Mouse (Mus musculus): ENCODE data around the gene Rab25. TPM values are rescaled to one million over a fixed set of nuclear protein-coding genes. Genes with fewer than 3 reads are reported as not detected.

Rab25 gene
- polyA plus RNA-seq, 1 experiment from 2014 or later, result not detected

GRCm38 (mm10) chr3:88569694-88570093, 21.6 kb upstream of the Rab25 start:
- Histone ChIP-seq H3K9ac (ENCODE audit: low read length) (no peak overlapping the region), H3K36me3 (ENCODE audit: control insufficient read depth, insufficient read depth, low read length) (peaks cover 57% of the 10 kb centered on the region), H3K27me3 (replicated peaks; ENCODE audit: control insufficient read depth, insufficient read depth, low read length) (no peaks in the 10 kb centered on the region), H3K4me1 (ENCODE audit: control insufficient read depth, insufficient read depth, low read length) (no peaks in the 10 kb centered on the region), H3K9me3 (replicated peaks; ENCODE audit: control insufficient read depth, low read length) (no peaks in the 10 kb centered on the region), H3K4me2 (ENCODE audit: low read length) (no peak overlapping the region), H3K27ac (ENCODE audit: low read depth, low read length) (no peak overlapping the region), H3K4me3 (ENCODE audit: low read depth, low read length) (no peak overlapping the region)
- no peak for ATAC-seq
- DNase-seq (ENCODE audit: low spot score), result no peak
- WGBS, result 94% methylated on average over 5 of the region's 5 CpGs

GRCm38 (mm10) chr3:88569093-88569492, 21.0 kb upstream of the Rab25 start:
- H3K36me3 ChIP-seq (ENCODE audit: control insufficient read depth, insufficient read depth, low read length), result peaks cover 63% of the 10 kb centered on the region
- no peak overlapping the region for H3K9ac ChIP-seq (ENCODE audit: low read length)
- no peak for ATAC-seq
- H3K4me1 ChIP-seq (ENCODE audit: control insufficient read depth, insufficient read depth, low read length), result no peaks in the 10 kb centered on the region
- no peak overlapping the region for H3K4me3 ChIP-seq (ENCODE audit: low read depth, low read length)
- no peak for DNase-seq (ENCODE audit: low spot score)
- H3K27ac ChIP-seq (ENCODE audit: low read depth, low read length), result no peak overlapping the region
- H3K4me2 ChIP-seq (ENCODE audit: low read length), result no peak overlapping the region
- H3K27me3 ChIP-seq (replicated peaks; ENCODE audit: control insufficient read depth, insufficient read depth, low read length), result no peaks in the 10 kb centered on the region
- 100% methylated on average over 2 of the region's 2 CpGs for WGBS
- no peaks in the 10 kb centered on the region for H3K9me3 ChIP-seq (replicated peaks; ENCODE audit: control insufficient read depth, low read length)

- no peak for ATAC-seq
Measured at GRCm38 (mm10) chr3:88568615-88569014, 20.5 kb upstream of the Rab25 start.

GRCm38 (mm10) chr3:88567892-88568291, 19.8 kb upstream of the Rab25 start:
- H3K36me3 ChIP-seq (ENCODE audit: control insufficient read depth, insufficient read depth, low read length), result peaks cover 75% of the 10 kb centered on the region
- H3K9me3 ChIP-seq (replicated peaks; ENCODE audit: control insufficient read depth, low read length), result no peaks in the 10 kb centered on the region
- WGBS, result 94% methylated on average over 6 of the region's 6 CpGs
- no peak overlapping the region for H3K27ac ChIP-seq (ENCODE audit: low read depth, low read length)
- no peak overlapping the region for H3K9ac ChIP-seq (ENCODE audit: low read length)
- DNase-seq (ENCODE audit: low spot score) (no peak), ATAC-seq (no peak)
- no peaks in the 10 kb centered on the region for H3K4me1 ChIP-seq (ENCODE audit: control insufficient read depth, insufficient read depth, low read length)
- H3K4me2 ChIP-seq (ENCODE audit: low read length), result no peak overlapping the region
- no peaks in the 10 kb centered on the region for H3K27me3 ChIP-seq (replicated peaks; ENCODE audit: control insufficient read depth, insufficient read depth, low read length)
- no peak overlapping the region for H3K4me3 ChIP-seq (ENCODE audit: low read depth, low read length)

More at GRCm38 (mm10) chr3:88568615-88569014, 20.5 kb upstream of the Rab25 start:
- Histone ChIP-seq H3K27ac (ENCODE audit: low read depth, low read length) (no peak overlapping the region), H3K27me3 (replicated peaks; ENCODE audit: control insufficient read depth, insufficient read depth, low read length) (no peaks in the 10 kb centered on the region), H3K4me2 (ENCODE audit: low read length) (no peak overlapping the region), H3K9ac (ENCODE audit: low read length) (no peak overlapping the region), H3K9me3 (replicated peaks; ENCODE audit: control insufficient read depth, low read length) (no peaks in the 10 kb centered on the region), H3K4me1 (ENCODE audit: control insufficient read depth, insufficient read depth, low read length) (no peaks in the 10 kb centered on the region), H3K36me3 (ENCODE audit: control insufficient read depth, insufficient read depth, low read length) (peaks cover 67% of the 10 kb centered on the region), H3K4me3 (ENCODE audit: low read depth, low read length) (no peak overlapping the region)
- DNase-seq (ENCODE audit: low spot score), result no peak
- WGBS, result 92% methylated on average over 2 of the region's 2 CpGs

GRCm38 (mm10) chr3:88566536-88567061, 18.5 kb upstream of the Rab25 start:
- no peak overlapping the region for H3K4me3 ChIP-seq (ENCODE audit: low read depth, low read length)
- no peaks in the 10 kb centered on the region for H3K27me3 ChIP-seq (replicated peaks; ENCODE audit: control insufficient read depth, insufficient read depth, low read length)
- no peak overlapping the region for H3K4me2 ChIP-seq (ENCODE audit: low read length)
- DNase-seq (ENCODE audit: low spot score), result no peak
- H3K27ac ChIP-seq (ENCODE audit: low read depth, low read length), result no peak overlapping the region
- no peak overlapping the region for H3K9ac ChIP-seq (ENCODE audit: low read length)
- no peak for ATAC-seq
- 94% methylated on average over 4 of the region's 4 CpGs for WGBS
- H3K4me1 ChIP-seq (ENCODE audit: control insufficient read depth, insufficient read depth, low read length), result no peaks in the 10 kb centered on the region
- H3K9me3 ChIP-seq (replicated peaks; ENCODE audit: control insufficient read depth, low read length), result no peaks in the 10 kb centered on the region
- H3K36me3 ChIP-seq (ENCODE audit: control insufficient read depth, insufficient read depth, low read length), result peaks cover 88% of the 10 kb centered on the region

GRCm38 (mm10) chr3:88566116-88566515, 18.0 kb upstream of the Rab25 start:
- 91% methylated on average over 3 of the region's 3 CpGs for WGBS
- Histone ChIP-seq H3K4me1 (ENCODE audit: control insufficient read depth, insufficient read depth, low read length) (no peaks in the 10 kb centered on the region), H3K27ac (ENCODE audit: low read depth, low read length) (no peak overlapping the region), H3K27me3 (replicated peaks; ENCODE audit: control insufficient read depth, insufficient read depth, low read length) (no peaks in the 10 kb centered on the region), H3K9ac (ENCODE audit: low read length) (no peak overlapping the region), H3K9me3 (replicated peaks; ENCODE audit: control insufficient read depth, low read length) (no peaks in the 10 kb centered on the region), H3K36me3 (ENCODE audit: control insufficient read depth, insufficient read depth, low read length) (peaks cover 92% of the 10 kb centered on the region), H3K4me3 (ENCODE audit: low read depth, low read length) (no peak overlapping the region), H3K4me2 (ENCODE audit: low read length) (no peak overlapping the region)
- ATAC-seq, result no peak
- no peak for DNase-seq (ENCODE audit: low spot score)

- ATAC-seq, result no peak
- no peaks in the 10 kb centered on the region for H3K9me3 ChIP-seq (replicated peaks; ENCODE audit: control insufficient read depth, low read length)
- no peak overlapping the region for H3K4me3 ChIP-seq (ENCODE audit: low read depth, low read length)
- no peaks in the 10 kb centered on the region for H3K4me1 ChIP-seq (ENCODE audit: control insufficient read depth, insufficient read depth, low read length)
- 88% methylated on average over 7 of the region's 7 CpGs for WGBS
- DNase-seq (ENCODE audit: low spot score), result no peak
- H3K36me3 ChIP-seq (ENCODE audit: control insufficient read depth, insufficient read depth, low read length), result peaks cover 100% of the 10 kb centered on the region
- H3K9ac ChIP-seq (ENCODE audit: low read length), result no peak overlapping the region
- H3K4me2 ChIP-seq (ENCODE audit: low read length), result no peak overlapping the region
- H3K27ac ChIP-seq (ENCODE audit: low read depth, low read length), result no peak overlapping the region
- no peaks in the 10 kb centered on the region for H3K27me3 ChIP-seq (replicated peaks; ENCODE audit: control insufficient read depth, insufficient read depth, low read length)
Measured at GRCm38 (mm10) chr3:88563966-88564365, 15.9 kb upstream of the Rab25 start.

GRCm38 (mm10) chr3:88563442-88563841, 15.3 kb upstream of the Rab25 start:
- Histone ChIP-seq H3K4me1 (ENCODE audit: control insufficient read depth, insufficient read depth, low read length) (no peaks in the 10 kb centered on the region), H3K27ac (ENCODE audit: low read depth, low read length) (no peak overlapping the region), H3K27me3 (replicated peaks; ENCODE audit: control insufficient read depth, insufficient read depth, low read length) (no peaks in the 10 kb centered on the region), H3K4me3 (ENCODE audit: low read depth, low read length) (no peak overlapping the region), H3K9ac (ENCODE audit: low read length) (no peak overlapping the region), H3K4me2 (ENCODE audit: low read length) (no peak overlapping the region), H3K9me3 (replicated peaks; ENCODE audit: control insufficient read depth, low read length) (no peaks in the 10 kb centered on the region), H3K36me3 (ENCODE audit: control insufficient read depth, insufficient read depth, low read length) (peaks cover 100% of the 10 kb centered on the region)
- 67% methylated on average over 4 of the region's 4 CpGs for WGBS
- DNase-seq (ENCODE audit: low spot score) (no peak), ATAC-seq (no peak)

GRCm38 (mm10) chr3:88561989-88562388, 13.9 kb upstream of the Rab25 start:
- Histone ChIP-seq H3K9ac (ENCODE audit: low read length) (no peak overlapping the region), H3K4me1 (ENCODE audit: control insufficient read depth, insufficient read depth, low read length) (no peaks in the 10 kb centered on the region), H3K36me3 (ENCODE audit: control insufficient read depth, insufficient read depth, low read length) (peaks cover 94% of the 10 kb centered on the region), H3K27ac (ENCODE audit: low read depth, low read length) (no peak overlapping the region), H3K4me3 (ENCODE audit: low read depth, low read length) (no peak overlapping the region), H3K27me3 (replicated peaks; ENCODE audit: control insufficient read depth, insufficient read depth, low read length) (no peaks in the 10 kb centered on the region), H3K4me2 (ENCODE audit: low read length) (no peak overlapping the region), H3K9me3 (replicated peaks; ENCODE audit: control insufficient read depth, low read length) (no peaks in the 10 kb centered on the region)
- 69% methylated on average over 4 of the region's 4 CpGs for WGBS
- DNase-seq (ENCODE audit: low spot score), result no peak
- peak; percentile 37; the same call in 1 of the 2 replicates for ATAC-seq
